Comparison of ENCODE assay signal across 27 mouse cellular contexts in genomic region chr10:117470481-117470880, GRCm38 (mm10).
A peak's percentile ranks its signal among the peaks of the same experiment; 100 is the strongest.
DNase-seq lines count a peak whose midpoint lies in the region; ATAC-seq and TF ChIP-seq lines count a peak whose summit lies in the region.
"Had no signal": no experiment of that assay in that cellular context is flagged by ENCODE, and none has a peak within 500 bp of the region (broad histone marks: within the 10 kb centered on the region; RNA-seq: fewer than 3 reads in every experiment).

No protein-coding gene starts in this region.

- H3K4me2 ChIP-seq in kidney, embryonic 14.5 days (replicated peaks; ENCODE audit: low read depth, low read length): no peak overlapping the region
- H3K4me2 ChIP-seq in kidney, postnatal 0 days (ENCODE audit: low read length): no peak overlapping the region
- H3K4me2 ChIP-seq: embryonic facial prominence, embryonic 13.5 days; forebrain, embryonic 12.5 days; forebrain, embryonic 15.5 days; heart, embryonic 12.5 days; heart, embryonic 15.5 days; hindbrain, embryonic 14.5 days had no signal

- H3K27me3 ChIP-seq in kidney, embryonic 14.5 days (ENCODE audit: control insufficient read depth, insufficient read depth, low read length): no peaks in the 10 kb centered on the region
- no peaks in the 10 kb centered on the region for H3K27me3 ChIP-seq in kidney, postnatal 0 days (ENCODE audit: insufficient read depth, low read length)
- H3K27me3 ChIP-seq: embryonic facial prominence, embryonic 13.5 days; forebrain, embryonic 12.5 days; forebrain, embryonic 15.5 days; heart, embryonic 12.5 days; heart, embryonic 15.5 days had no signal

- H3K9ac ChIP-seq in kidney, embryonic 14.5 days (ENCODE audit: low read depth, low read length): no peak overlapping the region
- no peak overlapping the region for H3K9ac ChIP-seq in kidney, postnatal 0 days (ENCODE audit: low read depth, low read length)
- H3K9ac ChIP-seq: embryonic facial prominence, embryonic 13.5 days; forebrain, embryonic 12.5 days; forebrain, embryonic 15.5 days; heart, embryonic 12.5 days; heart, embryonic 15.5 days; hindbrain, embryonic 14.5 days had no signal

- H3K36me3 ChIP-seq in kidney, embryonic 14.5 days (ENCODE audit: control insufficient read depth, insufficient read depth, low read length): no peaks in the 10 kb centered on the region
- H3K36me3 ChIP-seq in kidney, postnatal 0 days (ENCODE audit: insufficient read depth, low read length): no peaks in the 10 kb centered on the region
- H3K36me3 ChIP-seq: embryonic facial prominence, embryonic 10.5 days; embryonic facial prominence, embryonic 13.5 days; forebrain, embryonic 12.5 days; forebrain, embryonic 15.5 days; heart, embryonic 12.5 days; heart, embryonic 15.5 days had no signal

- ATAC-seq in kidney, embryonic 14.5 days (ENCODE audit: low FRiP score, low TSS enrichment): no peak
- no peak for ATAC-seq in kidney, postnatal 0 days (replicated peaks; ENCODE audit: low FRiP score, low read depth)
- ATAC-seq in inflammation-experienced regulatory T-cells, adult 6 months: no peak
- ATAC-seq: CD4-positive, CD25-positive, alpha-beta regulatory T cell, adult 4 months; forebrain, embryonic 15.5 days; hindbrain, postnatal 0 days had no signal

- H3K9me3 ChIP-seq in kidney, embryonic 14.5 days (ENCODE audit: control insufficient read depth, low read length): peaks cover 9% of the 10 kb centered on the region
- H3K9me3 ChIP-seq in kidney, postnatal 0 days (replicated peaks; ENCODE audit: low read length): no peaks in the 10 kb centered on the region
- H3K9me3 ChIP-seq: forebrain, embryonic 15.5 days; heart, embryonic 15.5 days had no signal

- peaks cover 24% of the 10 kb centered on the region for H3K4me1 ChIP-seq in kidney, embryonic 14.5 days (ENCODE audit: control insufficient read depth, insufficient read depth, low read length)
- peaks cover 8% of the 10 kb centered on the region; the same call in 1 of the 2 replicates for H3K4me1 ChIP-seq in kidney, postnatal 0 days (replicated peaks; ENCODE audit: insufficient read depth, low read length)
- H3K4me1 ChIP-seq: forebrain, embryonic 12.5 days; forebrain, embryonic 15.5 days had no signal

- 68% methylated on average over 2 of the region's 2 CpGs for WGBS in kidney, embryonic 14.5 days
- 86% methylated on average over 2 of the region's 2 CpGs for WGBS in kidney, postnatal 0 days

- DNase-seq in heart, adult 11 months: peak; percentile 80
- DNase-seq in heart, adult 18-20 months: no peak
- no peak for DNase-seq in kidney, postnatal 14 days
- DNase-seq in kidney, postnatal 0 days (ENCODE audit: low spot score): no peak
- DNase-seq in kidney, postnatal 10 days: no peak
- DNase-seq: adrenal gland, adult 8-10 months; adrenal gland, postnatal 25 days; cerebellum, adult 11-12 months; cerebellum, adult 8-10 months; cerebellum, postnatal 10 days; cerebellum, postnatal 36 days; embryo, embryonic 11 days; gastrocnemius, postnatal 25 days; heart, postnatal 10 days; heart, postnatal 4 days had no signal

- H3K27ac ChIP-seq in kidney, embryonic 14.5 days (ENCODE audit: low read depth, low read length): peak overlapping the region; percentile 65; the same call in 1 of the 2 replicates
- H3K27ac ChIP-seq in kidney, postnatal 0 days: peak overlapping the region; percentile 73
- H3K27ac ChIP-seq: embryonic facial prominence, embryonic 10.5 days; embryonic facial prominence, embryonic 13.5 days; forebrain, embryonic 12.5 days; forebrain, embryonic 15.5 days; heart, embryonic 15.5 days; hindbrain, embryonic 14.5 days; hindbrain, postnatal 0 days had no signal

- no peak overlapping the region for H3K4me3 ChIP-seq in kidney, embryonic 14.5 days (ENCODE audit: low read length)
- no peak overlapping the region for H3K4me3 ChIP-seq in kidney, postnatal 0 days (replicated peaks; ENCODE audit: low read depth, low read length)
- H3K4me3 ChIP-seq: embryonic facial prominence, embryonic 10.5 days; embryonic facial prominence, embryonic 13.5 days; erythroblast, embryonic 14.5 days; forebrain, embryonic 12.5 days; forebrain, embryonic 15.5 days; heart, embryonic 12.5 days; heart, embryonic 15.5 days had no signal

- TF ChIP-seq CTCF in kidney, postnatal 0 days (IDR thresholded peaks at IDR 0.05; ENCODE audit: low read depth): no peak
